Mouse (Mus musculus) spleen, adult 2 months (tissue): ENCODE measurements around the gene Nckap5.

Experiments used
- CTCF ChIP-seq: fragments of 200-500 bp; IDR thresholded peaks from 2 replicates; pipeline ENCODE4 v1.5.1; 2011; ENCODE audit warnings: mild to moderate bottlenecking, inconsistent platforms; ENCODE audit not compliant: insufficient read depth, insufficient read length, insufficient replicate concordance; ENCODE audit errors: extremely low read depth
- POLR2A ChIP-seq: fragments of 200-500 bp; IDR thresholded peaks from 2 replicates; pipeline ENCODE4 v1.6.1; 2011; ENCODE audit warnings: low read depth, low read length, inconsistent platforms

- TF ChIP-seq CTCF (no peak), POLR2A (no peak)
These were observed 18.9 kb upstream of the Nckap5 start for GRCm38 (mm10) chr1:126849481-126849880.
